Mouse (Mus musculus) retina, postnatal 7 days (tissue): ENCODE data around the gene Cables2.

ENCODE experiments used
- DNase-seq: peaks from one replicate; pipeline ENCODE4 v3.0.0-alpha.2; 2012; ENCODE audit warnings: low read depth, low spot score

Cables2 gene

GRCm38 (mm10) chr2:180256296-180257000, 16.8 kb downstream of the Cables2 start:
- peak; percentile 34 for DNase-seq

- no peak for DNase-seq
Observed at GRCm38 (mm10) chr2:180255701-180256100, 17.6 kb downstream of the Cables2 start.

- no peak for DNase-seq
Observed at GRCm38 (mm10) chr2:180254436-180255209, 18.7 kb downstream of the Cables2 start.

- DNase-seq, result no peak
Observed at GRCm38 (mm10) chr2:180251838-180252237, 21.5 kb downstream of the Cables2 start.

GRCm38 (mm10) chr2:180250930-180251611, 22.2 kb downstream of the Cables2 start:
- DNase-seq, result peak; percentile 83

- DNase-seq, result no peak
Observed at GRCm38 (mm10) chr2:180248947-180249660, 24.2 kb downstream of the Cables2 start.

GRCm38 (mm10) chr2:180247916-180248315, 25.4 kb downstream of the Cables2 start:
- DNase-seq, result no peak

- DNase-seq, result no peak
Observed at GRCm38 (mm10) chr2:180243108-180243507, 30.2 kb downstream of the Cables2 start.

- DNase-seq, result no peak
Observed at GRCm38 (mm10) chr2:180238591-180238990, 34.7 kb downstream of the Cables2 start.

- DNase-seq, result no peak
Observed at GRCm38 (mm10) chr2:180237601-180238345, 35.5 kb downstream of the Cables2 start.

- DNase-seq, result no peak
Observed at GRCm38 (mm10) chr2:180236930-180237329, 36.4 kb downstream of the Cables2 start.

GRCm38 (mm10) chr2:180236500-180236899, 36.8 kb downstream of the Cables2 start:
- DNase-seq, result no peak

- DNase-seq, result no peak
Observed at GRCm38 (mm10) chr2:180235788-180236187, 37.5 kb downstream of the Cables2 start.

- DNase-seq, result no peak
Observed at GRCm38 (mm10) chr2:180234980-180235379, 38.3 kb downstream of the Cables2 start.

GRCm38 (mm10) chr2:180234353-180234752, 38.9 kb downstream of the Cables2 start:
- DNase-seq, result no peak

- no peak for DNase-seq
Observed at GRCm38 (mm10) chr2:180233101-180233904, 40.0 kb downstream of the Cables2 start.

GRCm38 (mm10) chr2:180230482-180230881, 42.8 kb downstream of the Cables2 start:
- DNase-seq, result no peak

- no peak for DNase-seq
Observed at GRCm38 (mm10) chr2:180229129-180229528, 44.2 kb downstream of the Cables2 start.

- no peak for DNase-seq
Observed at GRCm38 (mm10) chr2:180228592-180228991, 44.7 kb downstream of the Cables2 start.

- DNase-seq, result no peak
Observed at GRCm38 (mm10) chr2:180228060-180228458, 45.2 kb downstream of the Cables2 start.
